Mouse (Mus musculus) regulatory T cell (primary cell): ENCODE data around the gene Chst3.
"Not testable (repeated sequence)": the region's sequence is repeated elsewhere in the genome, so short reads cannot be mapped to it uniquely, and the experiment has no call there.

Source experiments
- in situ Hi-C: fragments of 300-600 bp; cut with MboI, MseI; formaldehyde crosslinking; loops from one replicate; pipeline ENCODE4 v1.15.1; 2025; ENCODE audit warnings: high pct_unique_total_duplicates

Chst3 gene

GRCm38 (mm10) chr10:60218591-60219499, at the start of gene Chst3:
TSS of gene Chst3 (minus strand) at chr10:60219260.
- in situ Hi-C loops = no loop called here

DNA sequence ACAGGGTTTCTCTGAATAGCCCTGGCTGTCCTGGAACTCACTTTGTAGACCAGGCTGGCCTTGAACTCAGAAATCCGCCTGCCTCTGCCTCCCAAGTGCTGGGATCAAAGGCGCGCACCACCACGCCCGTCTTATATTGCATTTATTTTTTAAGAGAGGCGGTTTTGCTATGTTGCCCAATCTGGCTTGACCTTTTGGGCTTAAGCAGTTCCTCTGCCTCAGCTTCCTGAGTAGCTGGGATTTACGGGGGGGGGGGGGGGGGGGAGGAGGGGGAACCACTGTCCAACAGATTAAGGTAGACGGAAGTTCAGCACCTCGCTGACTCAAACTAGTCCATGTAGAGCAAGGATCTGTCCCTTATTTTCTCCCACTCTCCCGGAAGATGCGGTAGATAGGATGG, 49.7 kb upstream of the Chst3 start:
- in situ Hi-C loops = no loop called here

GRCm38 (mm10) chr10:60266842-60267401, 47.9 kb upstream of the Chst3 start:
- in situ Hi-C loops = no loop called here

GRCm38 (mm10) chr10:60265252-60265651, 46.2 kb upstream of the Chst3 start:
- in situ Hi-C loops = no loop called here

DNA sequence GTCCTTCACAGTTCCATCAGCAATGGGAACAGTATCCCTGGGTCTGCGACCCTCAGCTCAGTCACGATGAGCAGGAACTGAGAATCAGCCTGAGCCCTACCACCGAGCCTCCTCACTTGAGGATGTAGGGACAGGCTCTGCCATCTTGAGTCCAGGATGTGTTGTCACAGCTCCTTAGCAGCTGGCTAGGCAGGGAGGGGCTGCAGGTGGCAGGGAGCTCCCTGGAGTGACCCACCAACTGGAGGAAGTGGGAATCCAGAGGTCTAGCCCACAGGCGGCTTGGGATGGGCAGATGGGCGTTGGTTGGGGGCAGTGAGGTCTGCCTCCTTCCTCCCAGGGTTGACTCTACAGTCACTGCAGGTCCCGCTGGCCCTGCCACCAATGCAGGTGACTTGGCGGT, 44.3 kb upstream of the Chst3 start:
- in situ Hi-C loops = no loop called here

GRCm38 (mm10) chr10:60262386-60262785, 43.3 kb upstream of the Chst3 start:
- in situ Hi-C loops = no loop called here

- in situ Hi-C loops = no loop called here
Measured at GRCm38 (mm10) chr10:60261530-60261929, 42.5 kb upstream of the Chst3 start.

- in situ Hi-C loops = no loop called here
Measured at GRCm38 (mm10) chr10:60260557-60261294, 41.7 kb upstream of the Chst3 start.

DNA sequence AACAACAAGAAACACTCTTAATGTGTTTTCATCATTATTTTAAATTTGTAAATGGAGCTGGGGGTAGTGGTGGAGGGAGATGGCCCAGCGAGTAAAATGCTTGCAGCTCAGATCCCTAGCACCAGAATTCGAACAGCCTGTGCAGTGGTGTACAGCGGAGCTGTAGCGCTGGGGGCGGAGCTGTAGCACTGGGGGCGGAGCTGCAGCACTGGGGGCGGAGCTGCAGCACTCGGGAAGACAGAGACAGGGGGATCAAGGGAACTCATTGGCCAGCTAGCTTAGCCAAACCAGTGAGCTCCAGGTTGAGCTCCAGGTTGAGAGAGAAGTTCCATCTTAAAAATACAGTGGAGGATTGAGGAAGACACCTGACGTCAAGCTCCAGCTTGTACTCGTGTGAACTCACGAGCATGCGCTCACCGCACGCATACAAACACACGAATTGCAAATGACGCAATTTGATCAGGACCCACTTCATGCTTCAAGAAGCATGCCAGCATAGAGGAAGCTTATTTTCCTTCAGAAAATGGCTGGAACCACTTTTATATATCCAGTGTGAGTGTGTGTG, 38.3 kb upstream of the Chst3 start:
- in situ Hi-C loops = no loop called here

DNA sequence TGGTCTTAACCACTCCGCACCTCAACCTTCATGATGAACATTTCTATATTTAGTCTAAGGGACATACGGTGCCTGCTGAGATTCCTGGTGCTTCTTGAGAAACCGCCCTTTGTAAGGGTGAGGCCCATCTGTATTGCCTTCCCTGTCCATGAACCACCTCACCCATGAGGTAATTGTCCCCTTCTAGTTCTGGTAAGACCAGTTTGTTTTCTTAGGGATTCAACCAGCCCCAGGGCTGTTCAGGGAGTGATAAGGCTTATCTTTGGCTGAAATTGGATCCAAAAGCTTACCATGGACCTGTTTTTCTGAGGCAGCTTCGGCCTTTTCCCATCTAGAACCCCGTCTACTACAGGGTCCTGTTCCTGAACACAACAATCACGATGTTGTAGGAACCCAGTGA, 37.0 kb upstream of the Chst3 start:
- in situ Hi-C loops = no loop called here

DNA sequence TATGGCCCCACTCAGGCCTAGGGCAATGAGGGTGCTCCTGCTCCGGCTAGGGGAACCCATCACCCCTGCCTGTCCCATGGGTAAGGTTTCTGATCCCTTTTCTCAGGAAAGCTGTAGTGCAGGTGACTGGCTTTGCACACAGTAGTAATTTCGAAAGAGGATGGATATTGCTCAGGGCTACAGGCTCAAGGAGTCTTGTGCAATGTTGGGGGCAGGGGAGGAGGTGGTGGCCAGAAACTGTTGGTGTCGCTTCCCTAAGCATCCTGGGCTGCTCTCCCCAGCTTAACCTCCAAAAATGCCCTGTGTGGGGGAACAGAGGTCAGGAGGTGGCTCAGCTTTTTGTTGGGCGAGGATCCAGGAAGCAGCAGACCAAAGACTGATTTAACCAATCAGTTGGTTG, 33.5 kb upstream of the Chst3 start:
- in situ Hi-C loops = no loop called here

DNA sequence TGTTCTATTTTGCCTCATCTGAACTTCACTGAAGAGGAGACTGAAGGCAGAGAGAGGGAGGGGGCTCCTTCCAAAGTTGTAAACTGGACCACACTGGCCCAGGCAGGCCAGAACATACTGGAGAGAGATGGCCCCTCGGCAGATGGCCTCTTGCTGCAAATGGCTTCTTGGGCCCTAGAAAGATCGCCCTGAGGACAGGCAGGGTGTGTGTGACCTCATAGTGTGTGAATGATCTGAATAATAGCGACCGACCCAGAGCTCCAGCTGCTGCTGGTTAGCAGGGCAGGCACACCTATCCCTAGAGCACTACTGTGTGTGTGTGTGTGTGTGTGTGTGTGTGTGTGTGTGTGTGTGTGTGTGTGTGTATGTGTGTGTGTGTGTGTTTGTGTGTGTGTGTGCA, 33.1 kb upstream of the Chst3 start:
- in situ Hi-C loops = no loop called here

DNA sequence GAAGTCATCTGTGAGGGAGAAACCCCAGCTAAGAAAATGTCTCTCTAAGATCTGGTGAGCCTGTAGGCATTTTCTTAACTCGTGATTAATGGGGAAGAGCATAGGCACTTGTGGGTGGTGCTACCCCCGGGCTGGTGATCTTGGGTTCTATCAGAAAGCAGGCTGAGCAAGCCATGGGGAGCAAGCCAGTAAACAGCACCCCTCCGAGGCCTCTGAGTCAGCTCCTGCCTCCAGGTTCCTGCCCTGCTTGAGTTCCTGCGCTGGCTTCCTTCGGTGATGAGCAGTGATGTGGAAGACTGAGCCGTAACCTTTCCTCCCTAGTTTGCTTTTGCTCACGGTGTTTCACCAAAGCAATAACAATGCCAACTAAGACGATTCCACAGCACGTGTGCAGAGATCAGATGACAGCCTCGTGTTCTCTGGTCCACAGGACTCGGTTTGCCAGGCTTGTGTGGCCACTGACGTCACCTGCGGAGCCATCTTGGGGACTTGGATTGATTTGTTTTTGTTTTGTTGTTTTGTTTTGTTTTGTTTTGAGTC, 31.4 kb upstream of the Chst3 start:
- in situ Hi-C loops = no loop called here

GRCm38 (mm10) chr10:60248345-60248744, 29.3 kb upstream of the Chst3 start:
- in situ Hi-C loops = not testable (repeated sequence)

DNA sequence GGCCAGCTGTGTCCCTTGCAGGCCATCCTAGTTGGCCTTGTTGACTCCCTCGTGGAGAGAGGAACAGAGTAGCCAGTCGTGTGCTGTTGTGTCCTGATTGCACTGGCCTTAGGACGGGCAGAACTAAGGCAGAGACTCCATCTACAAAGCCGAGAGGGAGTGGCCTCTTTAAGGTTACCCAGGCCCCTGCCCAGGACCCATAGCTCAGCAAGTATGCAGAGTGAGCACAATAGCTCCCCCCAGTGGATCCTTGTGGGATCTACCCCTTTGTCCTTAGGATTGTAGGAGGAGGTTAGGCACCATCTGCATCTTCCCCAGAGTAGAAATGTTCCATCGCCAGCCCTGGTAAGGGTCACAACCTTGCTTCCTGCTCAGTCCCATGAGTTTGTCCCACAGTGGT, 27.5 kb upstream of the Chst3 start:
- in situ Hi-C loops = no loop called here

DNA sequence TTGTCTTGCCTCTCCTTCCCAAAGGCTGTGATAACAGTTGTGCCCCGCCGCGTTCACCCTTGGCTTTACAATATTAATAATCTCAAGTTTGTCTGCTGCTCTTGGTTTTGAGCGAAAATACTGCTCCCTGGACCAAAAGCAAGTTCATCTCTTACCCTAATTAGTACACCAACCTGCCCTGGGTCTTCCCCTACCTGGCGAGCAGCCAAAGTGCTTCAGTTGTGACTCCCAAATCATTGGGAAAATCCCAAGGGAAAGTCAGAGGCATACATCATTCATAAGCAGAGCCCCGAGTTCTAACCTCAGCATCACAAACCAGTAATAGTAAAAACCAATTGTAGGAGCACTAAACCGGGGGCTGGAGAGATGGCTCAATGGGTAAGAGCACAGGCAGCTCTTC, 26.6 kb upstream of the Chst3 start:
- in situ Hi-C loops = no loop called here

GRCm38 (mm10) chr10:60245041-60245440, 26.0 kb upstream of the Chst3 start:
- in situ Hi-C loops = no loop called here

DNA sequence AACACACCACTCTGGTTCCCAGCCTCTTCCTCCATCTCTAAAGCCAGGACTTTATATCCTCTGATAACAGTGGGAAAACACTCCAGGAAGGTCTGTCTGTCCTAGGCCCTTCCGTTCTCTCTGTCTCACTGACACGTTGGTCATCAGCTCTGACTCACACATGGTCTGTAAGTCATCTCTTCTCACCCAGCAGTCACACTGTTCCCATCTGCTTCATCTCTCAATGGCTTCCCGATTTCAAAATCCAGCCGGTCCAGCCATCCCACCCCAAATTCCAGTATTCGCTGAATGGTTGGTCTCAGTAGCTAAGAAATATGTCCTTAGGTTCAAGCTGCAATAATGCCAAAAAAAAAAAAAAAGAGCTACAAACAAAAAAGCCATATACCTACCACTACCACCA, 24.9 kb upstream of the Chst3 start:
- in situ Hi-C loops = no loop called here

- in situ Hi-C loops = no loop called here
Measured at GRCm38 (mm10) chr10:60240416-60240815, 21.4 kb upstream of the Chst3 start.

- in situ Hi-C loops = loop anchor here (5.0 kb wide), 1 partner anchor 80 kb away; no protein-coding TSS in a partner anchor
Measured at GRCm38 (mm10) chr10:60237475-60238154, 18.6 kb upstream of the Chst3 start.

DNA sequence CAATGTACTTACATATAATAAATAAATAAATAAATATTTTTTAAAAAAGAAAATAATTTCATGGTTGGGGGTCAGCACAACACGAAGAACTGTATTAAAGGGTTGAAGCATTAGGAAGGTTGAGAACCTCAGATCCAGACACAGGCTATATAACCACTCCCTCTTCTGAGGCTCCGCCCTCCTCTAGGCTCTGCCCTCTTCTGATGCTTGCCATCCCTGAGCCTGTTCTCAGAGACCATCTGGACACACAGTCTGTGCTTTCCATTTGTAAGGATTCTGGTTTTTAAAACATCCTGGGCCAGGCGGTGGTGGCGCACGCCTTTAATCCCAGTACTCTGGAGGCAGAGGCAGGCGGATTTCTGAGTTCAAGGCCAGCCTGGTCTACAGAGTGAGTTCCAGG, 16.8 kb upstream of the Chst3 start:
- in situ Hi-C loops = loop anchor here (5.0 kb wide), 1 partner anchor 79 kb away; no protein-coding TSS in a partner anchor
